Mouse (Mus musculus): Measurements from ENCODE around the gene Cmya5. TPM values are rescaled to one million over a fixed set of nuclear protein-coding genes. Genes with fewer than 3 reads are reported as not detected.

The Cmya5 gene
- polyA plus RNA-seq, 1 experiment from 2014 or later = 0.21 TPM

DNA sequence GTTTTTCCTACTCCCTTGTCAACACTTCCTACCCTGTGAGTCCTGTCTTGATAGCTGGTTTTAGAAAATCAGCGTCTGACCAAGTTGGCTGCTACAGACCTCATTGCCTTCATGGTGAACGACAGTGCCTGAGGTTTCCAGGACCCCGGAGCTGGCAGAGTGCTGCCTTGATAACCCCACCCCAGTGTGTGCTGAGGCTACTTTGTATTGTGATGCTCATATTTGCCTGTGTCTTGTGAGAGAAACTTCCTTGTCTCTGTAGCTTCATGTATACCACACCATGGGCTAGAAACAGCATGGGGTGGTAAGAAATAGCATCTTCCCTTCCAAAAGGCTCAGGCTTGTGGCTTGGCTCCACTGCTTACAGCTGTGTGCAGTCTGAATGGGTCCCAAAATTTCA is 13.8 kb downstream of the Cmya5 start:
- no peaks in the 10 kb centered on the region for H3K27me3 ChIP-seq (replicated peaks; ENCODE audit: control insufficient read depth, insufficient read depth, low read length)
- H3K4me2 ChIP-seq (ENCODE audit: low read length) = no peak overlapping the region
- H3K27ac ChIP-seq (ENCODE audit: low read depth, low read length) = no peak overlapping the region
- H3K4me3 ChIP-seq (ENCODE audit: low read length) = no peak overlapping the region
- H3K4me1 ChIP-seq (ENCODE audit: control insufficient read depth, insufficient read depth, low read depth, low read length) = no peaks in the 10 kb centered on the region
- WGBS = 89% methylated on average over 3 of the region's 3 CpGs
- H3K36me3 ChIP-seq (ENCODE audit: control insufficient read depth, insufficient read depth, low read length) = no peaks in the 10 kb centered on the region
- no peak overlapping the region for H3K9ac ChIP-seq (ENCODE audit: low read depth, low read length)
- ATAC-seq = no peak
- no peaks in the 10 kb centered on the region for H3K9me3 ChIP-seq (ENCODE audit: control insufficient read depth, low read length)

DNA sequence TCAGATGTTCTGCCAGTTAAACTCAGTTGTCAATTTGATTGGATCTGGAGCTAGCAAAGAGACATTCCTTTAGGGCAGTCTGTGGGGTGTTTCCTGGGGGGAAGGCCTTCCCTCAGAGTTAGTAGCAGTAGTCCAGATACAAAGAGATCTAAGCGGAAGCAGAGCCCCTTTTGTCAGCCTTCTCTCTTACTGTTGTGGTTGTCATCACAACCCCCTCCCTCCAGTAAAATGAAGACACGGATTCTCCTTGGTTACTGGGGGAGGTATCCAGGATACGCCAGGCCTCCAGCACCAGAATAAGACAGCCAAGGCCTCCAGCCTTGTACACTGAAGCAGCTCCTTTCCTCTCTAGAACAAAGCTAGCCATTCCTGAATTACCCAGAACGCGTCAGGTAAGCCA is 15.6 kb downstream of the Cmya5 start:
- Histone ChIP-seq H3K9me3 (ENCODE audit: control insufficient read depth, low read length) (no peaks in the 10 kb centered on the region), H3K4me2 (ENCODE audit: low read length) (no peak overlapping the region), H3K4me3 (ENCODE audit: low read length) (no peak overlapping the region), H3K9ac (ENCODE audit: low read depth, low read length) (no peak overlapping the region), H3K27ac (ENCODE audit: low read depth, low read length) (no peak overlapping the region), H3K27me3 (replicated peaks; ENCODE audit: control insufficient read depth, insufficient read depth, low read length) (no peaks in the 10 kb centered on the region), H3K36me3 (ENCODE audit: control insufficient read depth, insufficient read depth, low read length) (no peaks in the 10 kb centered on the region), H3K4me1 (ENCODE audit: control insufficient read depth, insufficient read depth, low read depth, low read length) (no peaks in the 10 kb centered on the region)
- 44% methylated on average over 5 of the region's 5 CpGs for WGBS
- ATAC-seq = peak; percentile 48; the same call in 1 of the 2 replicates

DNA sequence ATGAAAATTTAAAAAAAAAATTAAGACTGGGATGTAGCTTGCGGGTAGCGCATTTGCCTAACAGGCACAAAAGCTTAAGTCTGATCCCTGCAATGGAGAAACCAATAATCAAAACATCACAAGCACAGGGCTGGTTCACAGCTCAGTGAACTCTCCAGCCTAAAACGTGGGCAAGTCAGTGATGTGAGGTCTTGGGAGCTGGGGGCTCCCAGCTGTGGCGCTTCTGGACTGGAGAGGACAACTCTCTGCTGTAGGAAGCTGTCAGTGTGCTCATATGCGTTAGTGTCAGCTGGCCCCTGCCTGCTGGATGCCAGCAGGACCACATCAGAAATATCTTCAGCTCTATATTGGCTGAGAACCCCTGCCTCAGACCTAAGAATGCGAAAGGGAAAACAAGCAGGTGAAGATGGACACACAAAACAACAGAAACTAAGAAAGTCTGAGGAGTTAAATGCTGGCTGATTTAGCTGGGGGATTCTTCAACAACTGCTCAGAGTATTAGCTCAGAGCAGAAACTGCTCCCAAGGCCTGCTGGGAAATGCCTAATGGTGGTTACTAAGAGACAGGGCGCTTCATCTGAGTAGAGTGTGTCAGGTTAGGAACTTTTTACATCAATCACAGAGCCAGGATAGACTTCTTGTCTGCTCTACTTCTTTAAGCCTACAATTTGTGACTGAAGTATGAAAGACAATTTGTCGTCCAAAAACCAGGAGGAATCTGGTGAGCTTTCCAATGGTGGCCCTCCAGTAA is 16.2 kb downstream of the Cmya5 start:
- Histone ChIP-seq H3K36me3 (ENCODE audit: control insufficient read depth, insufficient read depth, low read length) (no peaks in the 10 kb centered on the region), H3K9ac (ENCODE audit: low read depth, low read length) (no peak overlapping the region), H3K4me3 (ENCODE audit: low read length) (no peak overlapping the region), H3K4me2 (ENCODE audit: low read length) (no peak overlapping the region), H3K27me3 (replicated peaks; ENCODE audit: control insufficient read depth, insufficient read depth, low read length) (no peaks in the 10 kb centered on the region), H3K9me3 (ENCODE audit: control insufficient read depth, low read length) (no peaks in the 10 kb centered on the region), H3K27ac (ENCODE audit: low read depth, low read length) (no peak overlapping the region), H3K4me1 (ENCODE audit: control insufficient read depth, insufficient read depth, low read depth, low read length) (no peaks in the 10 kb centered on the region)
- ATAC-seq = peak; percentile 61; the same call in 1 of the 2 replicates
- WGBS = 63% methylated on average over 8 of the region's 8 CpGs

DNA sequence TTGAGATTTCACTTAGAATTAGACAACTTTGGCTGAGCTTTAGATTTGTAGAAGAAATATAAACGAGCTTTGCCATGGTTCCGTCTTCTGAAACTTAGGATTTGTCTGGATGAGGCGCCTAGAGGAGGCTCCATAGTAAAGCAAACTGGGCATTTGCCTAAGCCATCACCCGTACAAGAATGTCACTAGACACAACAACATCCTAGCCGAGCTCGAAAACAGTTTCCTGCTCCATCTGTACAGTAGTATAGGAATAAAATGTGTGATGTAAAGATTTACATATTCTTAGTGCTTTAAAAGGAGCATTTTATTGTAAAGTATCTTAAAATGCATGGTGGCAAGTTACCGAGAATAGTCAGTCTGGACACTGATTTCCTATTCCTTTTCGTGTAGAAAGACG is 22.2 kb downstream of the Cmya5 start:
- Histone ChIP-seq H3K27me3 (replicated peaks; ENCODE audit: control insufficient read depth, insufficient read depth, low read length) (no peaks in the 10 kb centered on the region), H3K4me2 (ENCODE audit: low read length) (no peak overlapping the region), H3K36me3 (ENCODE audit: control insufficient read depth, insufficient read depth, low read length) (no peaks in the 10 kb centered on the region), H3K9ac (ENCODE audit: low read depth, low read length) (no peak overlapping the region), H3K9me3 (ENCODE audit: control insufficient read depth, low read length) (no peaks in the 10 kb centered on the region), H3K4me1 (ENCODE audit: control insufficient read depth, insufficient read depth, low read depth, low read length) (no peaks in the 10 kb centered on the region), H3K4me3 (ENCODE audit: low read length) (no peak overlapping the region), H3K27ac (ENCODE audit: low read depth, low read length) (no peak overlapping the region)
- no peak for ATAC-seq
- 92% methylated on average over 9 of the region's 9 CpGs for WGBS

DNA sequence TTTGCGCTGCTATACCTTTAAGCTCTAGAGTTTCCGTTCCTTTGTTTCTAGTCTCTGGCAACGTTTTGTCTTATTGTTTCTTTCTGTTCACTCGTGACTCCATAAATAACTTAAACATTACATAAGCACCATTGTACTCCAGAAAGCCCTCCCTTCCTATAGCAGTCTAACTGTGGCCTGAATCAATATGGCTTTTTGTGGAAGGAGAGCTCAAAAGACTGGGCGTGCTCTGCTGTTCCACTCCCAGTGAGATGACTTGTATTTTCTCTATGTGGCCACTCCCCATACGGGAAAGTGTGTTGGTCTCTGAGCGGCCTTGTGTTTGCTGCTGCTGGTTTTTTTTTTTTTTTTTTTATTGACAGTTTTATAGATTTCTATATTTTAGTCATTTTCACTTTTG is 27.3 kb downstream of the Cmya5 start:
- Histone ChIP-seq H3K4me1 (ENCODE audit: control insufficient read depth, insufficient read depth, low read depth, low read length) (no peaks in the 10 kb centered on the region), H3K4me3 (ENCODE audit: low read length) (no peak overlapping the region), H3K9me3 (ENCODE audit: control insufficient read depth, low read length) (no peaks in the 10 kb centered on the region), H3K27me3 (replicated peaks; ENCODE audit: control insufficient read depth, insufficient read depth, low read length) (no peaks in the 10 kb centered on the region), H3K4me2 (ENCODE audit: low read length) (no peak overlapping the region), H3K9ac (ENCODE audit: low read depth, low read length) (no peak overlapping the region), H3K27ac (ENCODE audit: low read depth, low read length) (no peak overlapping the region), H3K36me3 (ENCODE audit: control insufficient read depth, insufficient read depth, low read length) (no peaks in the 10 kb centered on the region)
- WGBS = 72% methylated on average over 7 of the region's 7 CpGs
- no peak for ATAC-seq

DNA sequence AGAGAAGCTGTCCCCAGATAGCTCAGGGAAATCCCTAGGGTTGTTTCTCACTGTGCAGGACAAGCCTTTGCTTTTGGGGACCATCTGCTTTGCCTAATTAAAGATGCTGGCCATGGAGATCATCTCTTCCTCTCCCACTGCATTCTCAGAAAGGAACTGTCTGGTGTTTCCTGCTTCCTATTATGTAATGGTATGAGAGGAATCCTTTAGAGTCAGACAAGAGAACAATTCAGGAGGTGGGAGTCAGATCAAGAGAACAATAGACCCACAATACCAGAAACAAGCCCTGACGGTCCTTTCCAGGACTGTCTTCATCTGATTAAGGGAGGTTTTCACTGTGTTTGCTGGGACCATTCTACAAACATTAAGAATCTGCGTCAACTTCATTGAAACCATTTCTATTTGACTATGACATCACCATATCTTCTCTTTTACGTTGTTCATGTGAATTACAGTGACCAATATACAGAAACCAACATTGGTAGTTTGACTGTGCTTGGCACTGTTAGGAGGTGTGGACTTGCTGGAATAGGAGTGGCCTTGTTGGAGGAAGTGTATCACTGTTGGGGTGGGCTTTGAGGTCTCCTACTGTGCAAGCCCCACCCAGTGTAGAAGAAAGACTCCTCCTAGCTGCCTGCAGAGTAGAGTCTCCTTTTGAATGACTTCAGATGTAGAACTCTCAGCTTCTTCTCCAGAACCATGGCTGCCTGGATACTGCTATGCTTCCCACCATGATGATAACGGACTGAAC is 42.0 kb downstream of the Cmya5 start:
- no peak overlapping the region for H3K9ac ChIP-seq (ENCODE audit: low read depth, low read length)
- no peaks in the 10 kb centered on the region for H3K9me3 ChIP-seq (ENCODE audit: control insufficient read depth, low read length)
- 61% methylated on average over 4 of the region's 4 CpGs for WGBS

DNA sequence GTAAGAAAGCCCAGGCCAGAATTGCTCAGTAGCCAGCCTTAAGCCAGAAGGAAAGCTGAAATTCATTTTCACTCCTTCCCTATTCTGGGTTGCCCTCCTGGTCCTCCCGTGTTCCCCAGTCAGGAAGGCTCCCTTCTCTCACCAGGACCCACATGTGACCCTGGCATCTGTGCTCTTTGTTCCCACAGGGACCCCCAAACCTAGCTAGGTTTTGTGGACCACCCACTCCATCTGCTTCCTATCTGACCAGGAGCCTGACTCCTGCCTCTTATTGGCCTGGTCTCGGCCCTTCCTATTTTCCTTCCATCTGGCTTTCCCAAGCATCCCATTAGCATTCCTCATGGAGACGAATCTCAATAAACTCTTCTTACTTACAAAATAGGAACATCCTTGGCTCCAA is 45.9 kb downstream of the Cmya5 start:
- no peaks in the 10 kb centered on the region for H3K36me3 ChIP-seq (ENCODE audit: control insufficient read depth, insufficient read depth, low read length)
- WGBS = 80% methylated on average over 3 of the region's 3 CpGs
- H3K4me3 ChIP-seq (ENCODE audit: low read length) = no peak overlapping the region
- no peak for ATAC-seq
- H3K27ac ChIP-seq (ENCODE audit: low read depth, low read length) = no peak overlapping the region
- no peaks in the 10 kb centered on the region for H3K27me3 ChIP-seq (replicated peaks; ENCODE audit: control insufficient read depth, insufficient read depth, low read length)
- H3K4me2 ChIP-seq (ENCODE audit: low read length) = no peak overlapping the region
- H3K9me3 ChIP-seq (ENCODE audit: control insufficient read depth, low read length) = no peaks in the 10 kb centered on the region
- H3K4me1 ChIP-seq (ENCODE audit: control insufficient read depth, insufficient read depth, low read depth, low read length) = no peaks in the 10 kb centered on the region
- no peak overlapping the region for H3K9ac ChIP-seq (ENCODE audit: low read depth, low read length)

More for the DNA sequence above, 42.0 kb downstream of the Cmya5 start:
- H3K27ac ChIP-seq (ENCODE audit: low read depth, low read length) = no peak overlapping the region
- no peaks in the 10 kb centered on the region for H3K4me1 ChIP-seq (ENCODE audit: control insufficient read depth, insufficient read depth, low read depth, low read length)
- H3K36me3 ChIP-seq (ENCODE audit: control insufficient read depth, insufficient read depth, low read length) = no peaks in the 10 kb centered on the region
- no peaks in the 10 kb centered on the region for H3K27me3 ChIP-seq (replicated peaks; ENCODE audit: control insufficient read depth, insufficient read depth, low read length)
- no peak for ATAC-seq
- no peak overlapping the region for H3K4me3 ChIP-seq (ENCODE audit: low read length)
- H3K4me2 ChIP-seq (ENCODE audit: low read length) = no peak overlapping the region

DNA sequence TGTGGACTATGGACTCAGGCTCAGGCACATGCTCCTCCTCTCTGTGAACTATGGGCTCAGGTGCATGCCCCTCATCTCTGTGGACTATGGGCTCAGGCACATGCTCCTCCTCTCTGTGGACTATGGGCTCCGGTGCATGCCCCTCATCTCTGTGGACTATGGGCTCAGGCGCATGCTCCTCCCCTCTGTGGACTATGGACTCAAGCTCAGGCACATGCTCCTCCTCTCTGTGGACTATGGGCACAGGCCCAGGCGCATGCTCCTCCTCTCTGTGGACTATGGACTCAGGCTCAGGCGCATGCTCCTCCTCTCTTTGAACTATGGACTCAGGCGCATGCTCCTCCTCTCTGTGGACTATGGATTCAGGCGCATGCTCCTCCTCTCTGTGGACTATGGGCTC is 47.9 kb downstream of the Cmya5 start:
- H3K4me3 ChIP-seq (ENCODE audit: low read length) = no peak overlapping the region
- H3K36me3 ChIP-seq (ENCODE audit: control insufficient read depth, insufficient read depth, low read length) = no peaks in the 10 kb centered on the region
- H3K4me2 ChIP-seq (ENCODE audit: low read length) = no peak overlapping the region
- no peaks in the 10 kb centered on the region for H3K9me3 ChIP-seq (ENCODE audit: control insufficient read depth, low read length)
- no peak overlapping the region for H3K9ac ChIP-seq (ENCODE audit: low read depth, low read length)
- no peaks in the 10 kb centered on the region for H3K27me3 ChIP-seq (replicated peaks; ENCODE audit: control insufficient read depth, insufficient read depth, low read length)
- H3K4me1 ChIP-seq (ENCODE audit: control insufficient read depth, insufficient read depth, low read depth, low read length) = no peaks in the 10 kb centered on the region
- 94% methylated on average over 6 of the region's 6 CpGs for WGBS
- ATAC-seq = no peak
- H3K27ac ChIP-seq (ENCODE audit: low read depth, low read length) = no peak overlapping the region

DNA sequence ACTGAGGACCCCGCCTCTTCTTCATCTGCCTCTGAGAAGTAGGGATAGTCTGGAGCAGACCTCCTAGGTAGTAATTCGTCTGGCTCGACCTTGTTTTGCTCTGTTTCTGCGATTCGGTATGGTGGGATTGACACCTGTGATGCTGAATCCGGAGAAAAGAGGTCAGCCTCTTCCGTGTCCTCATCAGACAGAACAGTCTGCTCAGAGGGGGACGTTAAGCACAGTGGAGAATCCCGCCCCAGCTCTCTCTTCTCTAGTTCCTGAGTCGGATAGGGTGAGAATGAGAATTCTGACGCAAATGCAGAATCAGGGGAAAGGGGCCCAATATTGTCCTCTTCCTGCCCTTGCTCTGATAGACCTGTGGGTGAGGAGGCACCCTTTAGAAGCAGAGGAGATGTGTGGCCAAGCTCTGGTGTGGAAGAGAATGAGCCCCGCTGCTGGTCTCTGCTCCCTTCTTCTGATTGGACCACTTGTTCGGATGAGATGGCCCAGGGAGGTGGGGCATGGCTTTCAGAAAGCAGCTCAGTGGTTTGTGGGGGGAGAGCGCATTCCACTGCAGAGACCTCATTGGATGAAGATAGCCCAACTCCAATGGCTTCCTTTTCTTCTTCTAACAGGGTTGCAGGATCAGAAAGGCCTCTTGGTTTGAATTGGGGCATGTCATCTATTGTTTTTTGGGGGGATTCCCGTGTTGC is 49.3 kb downstream of the Cmya5 start:
- H3K4me3 ChIP-seq (ENCODE audit: low read length) = no peak overlapping the region
- WGBS = 90% methylated on average over 15 of the region's 15 CpGs
- ATAC-seq = no peak
- no peaks in the 10 kb centered on the region for H3K4me1 ChIP-seq (ENCODE audit: control insufficient read depth, insufficient read depth, low read depth, low read length)
- no peak overlapping the region for H3K9ac ChIP-seq (ENCODE audit: low read depth, low read length)
- H3K4me2 ChIP-seq (ENCODE audit: low read length) = no peak overlapping the region
- H3K27ac ChIP-seq (ENCODE audit: low read depth, low read length) = no peak overlapping the region
- H3K27me3 ChIP-seq (replicated peaks; ENCODE audit: control insufficient read depth, insufficient read depth, low read length) = no peaks in the 10 kb centered on the region
- H3K9me3 ChIP-seq (ENCODE audit: control insufficient read depth, low read length) = no peaks in the 10 kb centered on the region
- no peaks in the 10 kb centered on the region for H3K36me3 ChIP-seq (ENCODE audit: control insufficient read depth, insufficient read depth, low read length)

Measured in hindbrain, embryonic 16.5 days (tissue).